Mouse (Mus musculus) cerebellum, adult 8-10 months (tissue): ENCODE results near the gene Rps15.

Source experiments
- DNase-seq: peaks from one replicate; pipeline ENCODE4 v3.0.0; 2022

Rps15 gene

GRCm38 (mm10) chr10:80342749-80343424, 50.6 kb downstream of the Rps15 start:
- DNase-seq = no peak

DNA sequence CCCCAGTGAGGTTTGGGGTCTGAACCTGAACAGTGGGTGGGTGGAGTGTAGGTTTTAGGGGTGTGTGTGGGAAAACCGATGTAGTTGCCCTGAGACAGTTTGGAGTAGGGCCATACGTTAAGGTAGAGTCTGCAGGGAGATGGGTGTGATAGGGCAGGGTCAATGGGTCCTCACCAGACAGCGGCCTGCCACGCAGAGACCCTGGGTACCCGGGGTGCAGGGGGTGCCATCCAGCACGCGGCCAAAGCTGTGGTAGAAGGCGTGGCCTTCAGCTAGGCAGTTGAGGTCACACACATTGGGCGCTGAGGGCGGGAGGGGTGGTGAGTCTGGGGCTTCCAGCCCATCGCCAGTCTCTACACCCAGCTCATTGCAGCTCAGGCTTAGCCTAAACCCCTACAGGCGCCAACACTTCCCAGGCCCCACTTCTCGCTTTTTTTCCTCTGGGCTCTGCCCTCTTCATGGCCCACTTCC, 51.2 kb downstream of the Rps15 start:
- no peak for DNase-seq
